Mouse (Mus musculus) frontal cortex, postnatal 36 days (tissue): ENCODE data around the gene Fat3.
A peak's percentile ranks its signal among the peaks of the same experiment; 100 is the strongest.

Experiments used
- DNase-seq, 2 experiments: peaks; one replicate each; pipeline ENCODE4 v3.0.0; 2022; ENCODE audit warnings: low spot score in 2 of 2

Fat3 gene

DNA sequence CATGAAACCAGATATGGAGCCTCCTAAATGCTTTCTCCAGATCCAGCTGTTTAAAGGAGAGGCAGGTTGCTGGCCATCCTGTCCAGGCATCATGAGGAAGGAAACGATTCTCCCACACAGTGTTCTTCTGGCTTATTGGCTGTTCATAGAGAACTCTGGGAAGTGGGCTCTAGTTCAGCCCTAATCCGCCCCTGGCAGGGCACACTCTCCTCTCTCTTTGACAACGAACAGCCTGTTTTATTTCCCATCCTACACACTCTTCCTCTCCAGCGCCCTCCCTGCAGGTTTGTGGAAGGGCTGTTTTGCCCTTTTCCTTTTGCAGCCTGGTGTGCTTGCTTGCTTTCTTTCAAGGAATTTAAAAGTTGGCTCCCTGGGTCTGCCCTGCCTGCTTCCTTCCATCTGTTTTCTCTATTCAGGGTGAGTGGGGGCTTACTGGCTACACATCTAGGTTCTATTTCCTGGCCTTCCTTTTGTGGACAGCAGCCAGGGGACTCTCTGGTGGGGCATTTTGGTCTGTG lies 472.6 kb downstream of the Fat3 start:
- DNase-seq: peak in 1 of 2 experiments; percentile 39

DNA sequence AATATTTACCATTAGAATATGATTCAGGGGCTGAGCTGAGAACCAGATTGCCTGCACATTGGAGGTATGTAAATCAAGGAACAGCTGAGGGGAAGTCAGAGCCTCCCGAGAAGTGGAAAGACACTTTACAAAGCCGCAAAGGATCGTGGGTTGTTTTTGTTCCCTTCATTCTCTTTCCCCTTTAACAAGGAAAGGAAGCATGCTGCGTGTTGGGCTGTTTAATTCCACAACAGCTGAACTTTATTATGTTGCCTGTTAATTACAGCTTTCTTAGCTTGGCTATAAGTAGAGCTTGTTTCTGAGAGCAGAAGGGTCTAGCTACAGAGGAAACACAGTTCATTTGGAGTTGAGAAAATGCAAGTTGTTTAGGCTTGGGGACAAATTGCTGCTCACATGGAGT lies 475.0 kb downstream of the Fat3 start:
- no peak for DNase-seq

DNA sequence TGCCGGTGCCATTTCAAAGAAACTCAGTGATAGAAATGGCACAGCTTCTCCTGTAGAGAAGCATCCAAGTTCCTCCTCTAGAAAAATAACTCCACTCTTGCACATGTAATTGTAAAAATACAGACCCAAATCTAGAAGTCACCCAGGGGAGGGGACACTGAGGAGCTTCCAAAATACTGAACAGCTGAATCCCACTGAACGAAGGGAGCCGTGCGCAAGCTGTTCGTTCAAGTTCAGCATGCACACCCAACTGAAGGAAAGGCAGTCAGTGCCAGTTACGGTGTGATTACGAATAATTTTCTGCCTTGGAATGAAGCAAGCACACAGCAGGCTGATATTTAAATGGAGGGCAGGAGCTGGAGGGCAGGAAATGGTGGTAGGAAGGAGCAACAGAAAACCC lies 476.4 kb downstream of the Fat3 start:
- DNase-seq: no peak

DNA sequence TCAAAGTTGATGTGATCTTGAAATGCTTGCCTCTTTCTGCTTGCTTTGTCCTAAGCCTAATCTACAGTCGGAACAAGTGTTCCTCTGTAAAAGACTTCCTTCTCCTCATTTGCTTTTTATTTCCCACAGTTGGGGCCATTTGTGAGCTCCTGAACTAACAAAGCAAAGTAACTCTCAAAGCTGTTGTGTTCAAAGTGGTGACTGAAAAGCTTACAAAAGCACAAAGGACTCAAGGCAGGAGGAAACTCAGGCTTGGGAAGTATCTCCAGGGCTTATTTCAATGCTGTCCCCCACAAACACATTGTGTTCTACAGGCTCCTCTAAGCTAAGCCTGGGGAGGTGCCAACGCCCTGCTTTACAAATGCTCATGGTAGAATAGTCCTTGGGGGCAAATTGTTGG lies 487.0 kb downstream of the Fat3 start:
- DNase-seq: no peak

DNA sequence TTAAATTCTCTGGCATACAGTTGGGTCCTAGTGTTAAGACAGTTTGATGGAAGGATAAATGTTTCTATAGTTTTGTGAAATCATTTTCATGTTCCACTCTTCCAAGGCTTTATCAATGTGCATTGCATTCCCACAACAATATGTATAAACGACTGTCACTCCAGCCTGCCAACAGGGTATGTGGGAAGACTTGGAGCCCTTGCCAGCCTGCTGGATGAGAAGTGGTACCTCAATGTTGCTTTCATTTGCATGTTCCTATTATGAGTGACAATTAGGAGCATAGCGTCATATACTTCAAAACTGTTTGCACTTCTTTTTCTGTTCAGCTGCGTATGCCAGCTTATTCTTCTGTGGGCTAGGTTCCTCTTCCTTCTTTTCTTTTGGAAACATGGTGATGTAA lies 489.7 kb downstream of the Fat3 start:
- no peak for DNase-seq

DNA sequence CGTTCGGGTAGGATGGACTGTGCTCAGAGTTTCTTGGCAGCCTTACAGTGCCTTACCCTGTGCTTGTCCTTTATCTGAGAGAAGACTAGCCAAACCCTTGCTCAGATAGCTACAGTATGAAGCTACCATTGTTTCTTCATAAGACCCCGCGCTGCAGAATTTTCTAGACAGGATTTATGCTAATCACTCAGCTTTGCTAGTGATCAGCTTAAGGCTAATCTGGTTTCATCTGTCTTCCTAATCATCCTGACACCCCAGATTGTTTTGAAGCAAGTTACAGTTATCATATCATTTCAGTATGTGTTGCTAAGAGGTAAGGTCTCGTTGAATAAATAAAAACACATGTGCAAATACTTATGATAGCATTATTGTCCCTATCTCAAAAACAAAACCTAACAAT lies 493.6 kb downstream of the Fat3 start:
- DNase-seq: no peak

DNA sequence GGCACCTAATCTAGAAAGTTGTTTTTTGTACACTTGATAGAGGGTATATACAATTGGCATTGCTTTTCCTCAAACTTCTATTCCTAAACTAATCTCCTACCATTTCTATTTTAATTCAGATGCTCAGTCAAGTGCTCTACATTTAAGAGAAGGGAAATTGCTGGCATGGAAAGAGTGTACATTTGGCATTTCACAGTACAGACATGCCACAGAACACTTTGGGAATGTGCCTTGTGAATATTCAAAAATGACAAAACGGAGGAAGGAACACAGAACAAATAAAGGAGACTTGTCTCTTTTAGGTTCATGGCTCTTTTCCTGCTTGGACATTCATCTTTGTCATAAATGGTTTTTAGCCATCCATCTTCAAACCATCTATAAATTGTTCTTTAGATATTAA lies 498.1 kb downstream of the Fat3 start:
- DNase-seq: no peak

DNA sequence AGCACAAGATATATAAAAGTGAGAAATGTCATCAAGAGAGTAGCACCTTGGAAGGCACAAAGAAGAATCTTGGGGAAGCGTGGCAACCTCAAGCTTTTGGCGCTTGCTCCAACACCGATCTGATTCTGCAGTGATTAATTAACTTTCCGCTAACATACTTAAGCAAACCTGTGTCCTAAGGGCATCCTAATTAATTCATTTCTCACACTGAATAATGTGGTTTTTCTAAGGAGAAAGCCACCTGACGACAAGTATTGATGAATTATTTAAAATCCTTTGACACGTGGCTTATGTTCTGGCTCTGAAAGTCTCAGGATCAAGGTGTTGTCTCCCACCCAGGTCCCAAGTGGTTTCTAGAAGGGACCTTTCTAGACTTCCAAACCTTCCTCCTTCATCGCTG lies 506.3 kb downstream of the Fat3 start:
- no peak for DNase-seq

DNA sequence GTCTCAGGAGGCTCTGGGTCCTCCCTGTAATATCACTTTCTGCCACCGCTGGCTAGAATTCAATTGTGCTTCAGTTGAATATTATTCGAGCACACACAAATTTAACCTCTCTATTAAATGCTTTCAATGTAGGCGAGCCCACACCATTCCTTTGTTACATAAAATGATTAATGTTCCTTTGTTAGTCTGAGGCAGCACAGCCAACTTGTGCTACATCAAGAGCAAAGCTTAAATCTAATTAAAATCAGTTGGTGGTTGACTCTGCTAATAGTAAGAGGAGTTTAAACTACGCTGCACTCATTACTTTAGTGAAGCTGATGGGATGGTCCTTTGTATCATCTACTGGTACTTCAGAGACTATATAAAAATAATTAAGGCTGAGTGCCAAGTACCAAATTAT lies 506.9 kb downstream of the Fat3 start:
- DNase-seq: no peak

DNA sequence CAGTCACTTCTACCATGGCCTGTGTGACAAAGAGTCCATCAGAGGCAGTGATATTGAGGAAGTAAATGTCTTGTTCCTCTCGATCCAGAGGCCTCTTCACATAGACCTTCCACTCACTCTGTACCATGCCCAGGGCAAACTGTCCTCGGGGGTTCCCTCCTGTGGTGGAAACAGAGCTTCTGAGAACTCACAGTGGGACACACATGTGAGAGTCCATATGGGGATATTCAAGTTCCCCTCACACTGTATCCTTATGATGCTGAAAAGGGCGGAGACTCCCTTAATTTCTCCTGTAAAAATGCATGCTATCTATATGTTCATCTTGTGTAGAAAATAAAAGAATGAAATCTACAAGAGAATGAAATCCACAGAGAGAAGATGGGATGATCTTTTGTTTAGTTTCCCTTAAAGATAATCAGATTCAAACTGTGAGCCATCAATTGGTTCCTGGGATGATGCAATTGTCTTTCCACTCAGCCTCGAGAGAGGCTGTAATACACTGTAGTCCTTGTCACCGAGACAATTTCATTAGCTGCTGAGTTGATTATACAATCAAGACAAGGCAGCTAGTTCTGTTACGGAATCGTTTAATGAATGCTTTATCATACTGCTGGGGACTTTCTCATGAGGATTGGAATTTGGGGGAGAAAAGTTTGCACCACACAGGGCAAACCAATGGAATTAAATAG lies 508.8 kb downstream of the Fat3 start:
- DNase-seq: no peak

DNA sequence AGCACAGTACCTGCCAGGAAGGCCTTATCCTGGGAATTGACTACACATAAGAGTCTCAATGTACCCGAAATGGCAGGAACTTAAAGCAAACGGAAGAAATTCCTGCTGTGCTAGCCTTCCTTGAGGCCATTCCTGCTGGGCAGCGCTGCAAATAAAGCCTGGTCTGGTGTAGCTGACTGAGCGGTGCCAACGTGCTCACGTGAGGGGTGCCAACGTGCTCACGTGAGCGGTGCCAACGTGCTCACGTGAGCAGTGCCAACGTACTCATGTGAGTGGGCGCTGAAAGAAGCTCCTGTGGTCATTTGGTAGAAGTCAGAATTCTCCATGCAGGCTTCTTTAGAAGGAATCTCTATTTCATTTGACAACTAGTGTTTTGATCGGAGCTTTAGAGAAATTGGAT lies 522.8 kb downstream of the Fat3 start:
- no peak for DNase-seq

DNA sequence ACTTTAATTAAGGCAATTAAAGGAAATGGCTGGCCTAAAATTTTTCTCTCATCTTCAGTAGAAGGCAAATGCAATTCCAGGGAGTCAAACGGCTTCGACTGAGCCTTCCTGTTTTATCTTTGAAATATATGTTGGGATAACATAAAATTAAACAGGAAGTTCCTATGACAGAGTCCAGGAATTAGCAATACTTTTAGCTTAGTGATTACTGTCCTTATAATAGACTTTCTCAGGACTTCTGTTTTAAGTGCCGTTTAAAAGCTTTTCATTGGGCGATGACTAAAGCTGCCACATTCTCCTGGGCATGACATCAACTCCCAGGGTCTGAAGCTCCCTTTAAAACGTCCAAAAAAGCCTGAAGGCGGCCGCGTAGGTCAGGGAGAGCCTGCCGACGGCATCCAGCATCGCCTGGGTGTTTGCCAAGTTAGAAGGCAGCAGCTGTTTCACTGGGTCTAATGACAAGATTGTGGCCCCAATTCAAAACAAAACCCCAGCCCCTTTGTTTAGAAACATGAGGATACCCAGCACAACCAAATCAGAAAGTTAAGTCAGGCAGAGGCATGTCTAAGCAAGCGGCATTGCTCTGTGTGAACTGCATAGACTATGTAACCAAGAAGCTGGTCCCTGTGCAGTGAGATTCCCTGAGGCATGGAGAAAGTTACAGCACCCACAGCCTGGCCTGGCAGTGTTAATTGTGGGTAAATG lies 524.0 kb downstream of the Fat3 start:
- no peak for DNase-seq

DNA sequence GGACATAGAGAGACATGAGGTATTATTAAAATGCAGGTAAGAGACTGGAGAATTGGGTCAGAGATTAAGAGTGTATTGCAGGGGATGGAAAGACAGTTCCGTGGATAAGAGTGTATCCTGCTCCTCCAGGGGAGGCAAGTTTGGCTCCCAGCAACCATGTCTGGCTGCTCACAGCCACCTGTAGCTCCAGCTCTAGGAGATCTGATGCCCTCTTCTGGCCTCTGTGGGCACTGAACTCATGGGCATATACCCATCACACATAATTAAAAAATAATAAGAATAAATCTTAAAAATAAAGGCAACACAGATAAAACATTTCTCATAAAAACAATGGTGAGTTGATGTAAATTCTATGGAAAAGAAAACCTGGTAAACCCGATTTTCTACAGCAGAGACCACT lies 525.1 kb downstream of the Fat3 start:
- no peak for DNase-seq

DNA sequence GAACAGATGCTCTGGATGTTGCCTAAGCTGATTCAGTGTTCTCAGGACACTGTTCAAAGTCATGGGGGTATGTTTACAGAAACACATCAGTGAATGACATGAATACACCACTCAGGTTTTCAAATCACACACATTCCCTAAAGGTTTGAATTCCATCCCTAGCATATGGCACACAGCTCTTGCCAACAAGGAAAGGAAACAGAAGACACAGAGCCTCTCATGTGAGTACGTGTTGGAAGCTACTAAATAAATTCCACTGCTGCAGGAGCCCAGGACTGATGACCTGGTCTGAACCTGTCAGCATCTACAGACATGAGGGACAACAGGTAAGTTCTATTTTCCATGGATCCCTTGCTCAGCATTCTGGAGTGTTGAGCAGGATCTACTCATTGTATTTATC lies 528.9 kb downstream of the Fat3 start:
- DNase-seq: no peak

DNA sequence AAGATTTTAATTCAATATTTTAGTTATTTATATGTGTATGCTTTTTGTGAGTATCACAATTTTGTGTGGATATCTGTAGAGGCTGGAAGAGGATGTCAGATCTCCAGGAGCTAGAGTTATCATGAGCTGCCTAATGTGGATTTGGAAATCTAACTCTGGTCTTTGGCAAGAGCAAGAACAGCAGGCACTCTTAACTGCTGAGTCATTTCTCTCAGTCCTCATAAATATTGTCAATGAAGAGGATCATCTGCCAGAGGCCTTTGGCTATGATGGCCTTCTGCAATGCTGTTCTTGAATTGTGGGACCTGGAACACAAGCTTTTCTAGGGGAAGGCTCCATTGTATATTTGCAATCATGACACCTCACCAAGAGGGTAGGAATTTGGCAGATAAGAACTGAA lies 529.7 kb downstream of the Fat3 start:
- DNase-seq: no peak

DNA sequence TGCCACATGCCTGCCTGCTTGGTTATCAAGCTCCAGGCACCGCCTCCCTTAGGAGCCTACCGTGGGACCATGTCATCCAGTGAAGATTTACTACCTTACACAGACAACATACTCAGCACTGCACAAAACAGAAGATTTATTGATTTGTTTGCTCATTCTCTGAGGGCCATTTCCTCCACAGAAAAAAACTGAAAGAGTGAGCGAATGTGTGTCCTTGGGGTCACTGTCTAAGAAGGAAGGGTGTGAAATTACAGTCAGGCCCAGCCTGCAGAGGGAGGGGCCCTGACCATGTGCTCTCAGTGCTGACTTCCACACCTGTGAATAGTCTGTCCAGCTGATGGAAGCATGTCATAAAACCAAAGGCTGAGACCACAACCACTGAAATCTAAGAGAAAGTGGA lies 536.9 kb downstream of the Fat3 start:
- no peak for DNase-seq

DNA sequence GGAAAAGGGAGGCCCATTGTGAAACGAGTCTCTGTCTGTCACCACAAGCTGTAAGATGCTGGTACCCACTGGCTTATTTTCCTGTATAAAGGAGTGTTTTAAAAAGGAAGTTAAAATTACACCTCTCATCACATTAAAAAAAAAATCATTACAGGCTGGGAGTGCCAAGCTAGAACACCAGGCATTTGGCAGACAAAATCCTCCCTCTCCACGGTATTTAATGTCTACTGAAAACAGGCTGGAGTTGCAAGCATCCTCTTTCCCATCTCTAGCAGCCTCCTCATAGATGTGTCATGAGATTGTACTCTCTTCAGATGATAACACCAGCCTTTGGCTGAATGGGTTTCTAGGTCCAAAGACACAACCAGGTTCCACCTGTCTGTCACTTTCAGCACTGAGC lies 538.2 kb downstream of the Fat3 start:
- peak in 1 of 2 experiments; percentile 58 for DNase-seq

DNA sequence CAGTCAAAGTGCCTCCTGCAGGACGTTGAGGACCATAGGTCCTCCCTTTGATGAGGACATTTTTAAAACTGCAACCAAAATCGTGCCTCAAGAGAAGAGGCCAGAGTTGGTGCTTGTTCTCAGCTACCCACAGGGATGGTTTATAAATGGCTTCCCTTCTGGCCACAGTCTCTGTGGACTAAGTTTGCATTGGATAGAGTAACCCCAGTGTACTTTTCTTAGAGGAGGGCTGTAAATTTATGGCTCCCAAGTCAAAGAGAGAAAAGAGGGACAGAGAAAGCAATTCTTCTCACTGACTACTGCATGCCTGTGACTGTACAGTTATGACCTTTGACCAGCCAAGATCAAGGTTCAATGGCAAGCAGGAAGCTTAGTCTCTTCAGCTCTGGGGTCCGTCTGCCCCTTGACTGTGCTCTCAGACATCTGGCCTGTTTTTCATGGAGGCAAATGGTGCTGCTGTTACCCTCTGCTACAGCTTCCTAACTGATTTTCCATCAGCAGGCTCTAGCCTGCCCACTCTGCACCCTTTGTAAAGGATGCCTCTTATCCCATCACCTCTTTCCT lies 542.8 kb downstream of the Fat3 start:
- no peak for DNase-seq

DNA sequence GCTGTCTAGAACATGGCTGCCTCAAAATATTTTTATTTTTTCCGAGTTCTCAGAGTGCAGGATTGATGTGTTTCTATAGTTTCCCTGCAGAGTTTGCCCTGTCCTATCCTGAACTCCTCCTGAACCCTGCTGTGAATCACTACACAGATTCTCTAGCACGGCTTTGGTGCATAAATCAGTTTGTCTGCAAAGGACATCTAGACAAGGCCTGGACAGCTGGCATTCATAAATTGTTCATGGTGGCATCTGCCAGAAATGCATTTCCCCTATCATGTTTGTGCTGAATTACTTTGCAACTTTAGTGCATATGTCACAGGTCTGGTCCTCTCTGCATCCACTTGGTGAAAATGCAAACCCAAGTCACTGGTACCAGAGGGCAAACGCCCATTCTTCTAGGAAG lies 543.3 kb downstream of the Fat3 start:
- DNase-seq: no peak

DNA sequence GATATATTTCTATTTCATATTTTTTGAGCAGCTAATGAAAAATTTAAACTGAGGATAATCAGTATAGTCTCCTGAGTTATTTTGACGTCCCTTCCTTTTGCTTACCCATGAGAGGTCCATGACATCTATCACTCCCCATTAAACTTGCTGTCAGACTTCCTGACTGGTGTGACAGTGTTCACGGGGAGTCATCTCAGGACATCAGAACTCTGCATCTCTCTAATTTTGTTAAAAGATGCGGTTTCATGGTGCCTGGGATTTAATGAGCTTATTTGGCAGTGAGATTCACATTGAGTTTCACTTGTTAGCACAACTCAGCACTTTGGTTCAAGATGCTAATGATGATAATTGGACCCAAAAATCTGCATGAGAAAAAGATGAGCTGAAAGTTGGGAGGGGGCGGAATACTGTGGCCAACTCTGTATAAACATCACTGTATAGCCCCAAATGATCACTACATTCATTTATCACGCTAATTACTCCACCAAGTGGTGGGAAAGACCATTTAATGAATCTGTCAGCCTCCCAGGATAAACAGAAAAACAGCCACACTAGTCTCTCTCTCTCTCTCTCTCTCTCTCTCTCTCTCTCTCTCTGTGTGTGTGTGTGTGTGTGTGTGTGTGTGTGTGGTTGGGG lies 545.8 kb downstream of the Fat3 start:
- no peak for DNase-seq

DNA sequence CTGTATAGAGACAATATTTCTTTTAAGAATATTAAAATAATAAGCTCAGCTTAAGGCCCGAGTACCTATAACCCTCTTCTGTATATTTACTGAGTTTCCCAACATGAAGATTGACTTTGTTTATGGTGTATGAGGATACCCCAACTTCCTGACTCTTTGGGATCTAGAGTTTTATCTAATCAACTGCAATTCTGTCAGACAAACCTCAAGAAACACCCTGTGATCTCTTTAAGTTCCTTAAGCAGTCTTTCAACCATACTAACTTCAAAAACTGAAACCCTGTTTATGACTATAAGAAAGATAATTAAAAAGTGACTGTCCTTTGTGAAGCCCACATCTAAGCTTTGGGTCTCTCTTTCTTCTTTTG lies 546.8 kb downstream of the Fat3 start:
- DNase-seq: no peak

DNA sequence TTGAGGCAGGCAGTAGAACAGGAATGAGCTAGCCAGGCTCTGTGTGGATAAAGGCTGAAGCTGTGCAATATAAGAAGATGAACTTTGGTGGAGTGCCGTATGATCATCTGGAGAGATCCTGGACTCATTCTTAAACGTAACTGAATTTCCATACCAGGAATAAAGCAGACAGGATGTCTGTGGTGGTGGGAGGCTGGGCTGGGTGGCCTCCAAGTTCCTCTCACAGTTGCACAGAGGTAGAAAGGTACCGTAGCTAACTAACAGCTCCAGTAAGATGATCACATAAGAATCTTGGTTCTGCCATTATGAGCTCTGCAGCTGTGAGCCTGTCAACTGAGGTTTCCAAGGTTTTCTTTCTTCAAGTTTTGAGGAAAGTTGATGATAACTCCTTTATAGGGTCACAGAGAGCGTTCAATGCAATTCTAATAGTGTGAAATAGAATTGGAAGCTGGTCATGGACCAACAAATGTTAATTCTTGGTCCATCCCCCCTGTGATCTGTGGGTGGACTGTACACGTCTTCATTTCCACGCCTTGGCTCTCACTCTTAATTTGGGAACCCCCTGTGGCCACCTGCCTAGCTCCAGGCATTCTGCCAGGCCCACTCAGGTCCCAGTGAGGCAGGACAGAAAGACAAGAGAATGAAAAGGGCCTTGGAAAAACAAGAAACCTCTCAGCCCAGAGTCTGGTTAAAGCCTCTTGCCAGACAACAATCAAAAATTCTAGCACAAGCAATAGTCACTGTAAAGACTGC lies 547.3 kb downstream of the Fat3 start:
- DNase-seq: peak in 1 of 2 experiments; percentile 27
